Mouse (Mus musculus) intestine, embryonic 15.5 days (tissue): ENCODE measurements around the gene Chuk. TPM values are rescaled to one million over a fixed set of nuclear protein-coding genes. Genes with fewer than 3 reads are reported as not detected.
A peak's percentile ranks its signal among the peaks of the same experiment; 100 is the strongest.
"Not testable (repeated sequence)": the region's sequence is repeated elsewhere in the genome, so short reads cannot be mapped to it uniquely, and the experiment has no call there.

Source experiments
- ATAC-seq: fragments of 200-750 bp; cut with Nextera tagmentation; 2 replicates; pipeline ENCODE4 v1.8.0; 2017; ENCODE audit warnings: moderate TSS enrichment, moderate library complexity
- H3K27ac ChIP-seq: fragments of 300-500 bp; sonication (generic); 2 replicates; pipeline ENCODE4 v1.5.1; 2015; ENCODE audit warnings: mild to moderate bottlenecking, inconsistent platforms
- H3K27me3 ChIP-seq: fragments of 300-500 bp; sonication (generic); replicated peaks from 2 replicates; pipeline ENCODE4 v1.6.1; 2015; ENCODE audit warnings: inconsistent platforms
- H3K36me3 ChIP-seq: fragments of 300-500 bp; sonication (generic); 2 replicates; pipeline ENCODE4 v1.6.1; 2015; ENCODE audit warnings: inconsistent platforms
- H3K4me1 ChIP-seq: fragments of 300-500 bp; sonication (generic); replicated peaks from 2 replicates; pipeline ENCODE4 v1.6.1; 2015; ENCODE audit warnings: inconsistent platforms
- H3K4me2 ChIP-seq: fragments of 300-500 bp; sonication (generic); replicated peaks from 2 replicates; pipeline ENCODE4 v1.6.1; 2015; ENCODE audit warnings: mild to moderate bottlenecking, inconsistent platforms
- H3K4me3 ChIP-seq: fragments of 300-500 bp; sonication (generic); replicated peaks from 2 replicates; pipeline ENCODE4 v1.5.1; 2015; ENCODE audit warnings: inconsistent platforms
- H3K9ac ChIP-seq: fragments of 300-500 bp; sonication (generic); 2 replicates; pipeline ENCODE4 v1.6.1; 2015; ENCODE audit warnings: inconsistent platforms
- H3K9me3 ChIP-seq: fragments of 300-500 bp; sonication (generic); 2 replicates; pipeline ENCODE4 v1.6.1; 2016; ENCODE audit warnings: inconsistent platforms
- WGBS: fragments of 180-500 bp; shearing (Covaris S2); methylation state at CpG from one replicate; pipeline ENCODE4 v1.1.7; 2015; 5-methylcytosine and 5-hydroxymethylcytosine counted together
- polyA plus RNA-seq: library from polyadenylated mRNA; unstranded; fragments of >200 nt; fragmentation: Nextera tagmentation; extraction: Ambion mirVana; gene quantifications from 2 replicates; pipeline ENCODE4 v1.2.1, GENCODE M21; 2015

Chuk gene
- polyA plus RNA-seq, 1 experiment from 2014 or later = 40.2 TPM

DNA sequence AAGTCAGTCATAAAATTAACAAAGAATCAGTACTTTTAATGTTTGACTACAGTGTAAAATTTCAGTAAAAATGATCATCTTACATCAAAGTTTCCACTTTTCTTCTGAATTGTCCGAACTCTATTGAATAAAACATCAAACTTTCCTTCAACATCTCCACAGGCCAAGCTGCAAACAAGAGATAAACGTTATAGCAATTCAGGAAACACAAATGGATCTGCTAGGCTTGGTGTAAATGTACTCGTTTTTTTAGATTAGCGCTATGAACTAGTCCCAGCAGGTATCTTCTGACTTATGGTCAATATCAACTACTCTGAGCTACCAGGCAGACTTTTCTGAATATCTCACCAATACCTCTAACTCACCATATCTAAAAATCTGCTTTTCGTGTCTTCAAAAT lies 25.6 kb upstream of the Chuk start:
- no peak overlapping the region for H3K4me3 ChIP-seq
- no peak overlapping the region for H3K9ac ChIP-seq
- peaks cover 2% of the 10 kb centered on the region; the same call in 1 of the 2 replicates for H3K4me1 ChIP-seq
- H3K9me3 ChIP-seq = no peaks in the 10 kb centered on the region
- H3K36me3 ChIP-seq = peaks cover 5% of the 10 kb centered on the region; the same call in 1 of the 2 replicates
- no peak overlapping the region for H3K4me2 ChIP-seq
- no peaks in the 10 kb centered on the region for H3K27me3 ChIP-seq
- ATAC-seq = no peak
- no peak overlapping the region for H3K27ac ChIP-seq
- WGBS = 89% methylated on average over 5 of the region's 5 CpGs

DNA sequence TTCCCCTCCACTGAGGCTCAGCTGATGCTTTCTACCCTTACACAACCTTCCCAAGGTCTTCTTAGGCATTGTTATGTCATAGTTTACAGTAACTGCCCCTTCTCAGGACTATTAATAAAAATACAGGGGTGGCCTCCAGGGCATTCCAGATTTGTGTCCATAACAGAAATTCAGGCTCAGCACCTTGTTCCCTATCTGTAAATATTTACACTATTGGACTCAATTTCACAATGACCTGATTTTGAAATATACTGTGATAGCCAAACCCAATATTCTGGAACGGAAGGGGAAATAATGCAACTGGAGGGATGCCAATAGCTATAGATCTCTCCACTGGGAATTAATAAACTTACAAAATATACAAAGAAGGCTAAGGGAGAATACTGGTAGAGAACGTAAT lies 21.3 kb upstream of the Chuk start:
- WGBS = 78% methylated on average over 2 of the region's 2 CpGs
- H3K27ac ChIP-seq = no peak overlapping the region
- ATAC-seq = no peak

DNA sequence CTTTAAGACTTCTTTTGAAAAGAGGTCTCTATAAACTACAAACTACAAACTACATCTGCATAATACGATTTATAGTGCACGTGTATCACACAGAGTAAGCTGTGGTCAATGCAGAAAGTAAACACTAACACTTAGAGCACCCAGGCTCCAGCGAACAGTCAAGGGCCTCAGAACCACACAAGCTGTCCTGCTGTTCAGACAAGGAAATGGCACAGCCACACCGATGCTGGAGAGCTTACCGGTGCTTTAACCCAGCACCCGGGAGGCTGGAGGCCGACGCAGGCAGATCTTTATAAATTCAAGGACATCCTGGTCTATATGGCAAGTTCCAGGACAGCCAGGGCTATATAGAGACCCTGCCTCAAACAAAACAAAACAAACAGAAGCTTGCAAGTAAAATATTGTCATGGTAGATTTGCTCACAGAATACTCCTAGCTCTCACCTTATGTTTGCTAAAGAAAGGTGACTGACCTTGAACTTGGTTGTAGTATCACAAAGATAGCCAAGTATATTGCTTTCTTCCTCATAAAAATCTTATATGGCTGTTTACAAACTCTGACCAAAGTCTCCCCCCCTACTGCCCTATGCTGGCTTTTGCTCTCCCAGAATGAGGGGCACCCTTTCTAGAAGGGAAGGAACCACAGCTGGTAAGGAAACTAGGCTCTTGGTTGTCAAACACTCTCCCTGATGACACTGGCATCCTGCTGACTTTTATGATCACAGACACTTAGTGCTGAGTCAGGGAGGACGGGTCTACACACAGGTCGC lies 20.6 kb upstream of the Chuk start:
- ATAC-seq = peak; percentile 74
- Histone ChIP-seq H3K36me3 (peaks cover 22% of the 10 kb centered on the region), H3K4me3 (no peak overlapping the region)

More for the DNA sequence above, 21.3 kb upstream of the Chuk start:
- H3K4me3 ChIP-seq = no peak overlapping the region
- no peaks in the 10 kb centered on the region for H3K27me3 ChIP-seq
- peaks cover 16% of the 10 kb centered on the region for H3K36me3 ChIP-seq
- no peaks in the 10 kb centered on the region for H3K9me3 ChIP-seq
- H3K9ac ChIP-seq = no peak overlapping the region
- H3K4me2 ChIP-seq = no peak overlapping the region
- no peaks in the 10 kb centered on the region for H3K4me1 ChIP-seq

DNA sequence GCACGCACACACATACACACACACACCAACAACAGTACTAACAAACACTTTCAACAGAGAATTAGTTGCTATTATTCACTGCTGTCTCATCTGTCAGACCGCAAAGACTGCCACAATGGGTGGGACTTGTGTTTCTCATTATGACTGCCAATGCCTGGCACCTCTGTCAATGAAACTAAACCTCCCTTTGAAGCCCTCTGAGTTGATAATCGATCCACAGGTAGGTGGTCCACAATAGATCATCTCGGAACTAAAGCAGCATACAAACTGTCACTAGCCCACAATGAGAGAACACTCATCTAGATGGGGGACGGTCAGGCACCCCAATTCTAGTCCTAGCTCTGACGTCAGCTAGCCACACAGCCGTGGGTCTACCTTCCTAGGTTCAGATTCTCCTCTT lies 13.9 kb upstream of the Chuk start:
- Histone ChIP-seq H3K36me3 (peaks cover 37% of the 10 kb centered on the region), H3K4me2 (no peak overlapping the region), H3K27ac (no peak overlapping the region), H3K4me1 (no peaks in the 10 kb centered on the region), H3K9ac (no peak overlapping the region), H3K4me3 (no peak overlapping the region), H3K9me3 (no peaks in the 10 kb centered on the region), H3K27me3 (no peaks in the 10 kb centered on the region)
- 94% methylated on average over 7 of the region's 7 CpGs for WGBS
- no peak for ATAC-seq

More for the DNA sequence above, 20.6 kb upstream of the Chuk start:
- WGBS = 74% methylated on average over 10 of the region's 10 CpGs
- no peak overlapping the region for H3K4me2 ChIP-seq
- no peaks in the 10 kb centered on the region for H3K27me3 ChIP-seq
- no peaks in the 10 kb centered on the region for H3K9me3 ChIP-seq
- H3K4me1 ChIP-seq = no peaks in the 10 kb centered on the region
- no peak overlapping the region for H3K27ac ChIP-seq
- no peak overlapping the region for H3K9ac ChIP-seq

DNA sequence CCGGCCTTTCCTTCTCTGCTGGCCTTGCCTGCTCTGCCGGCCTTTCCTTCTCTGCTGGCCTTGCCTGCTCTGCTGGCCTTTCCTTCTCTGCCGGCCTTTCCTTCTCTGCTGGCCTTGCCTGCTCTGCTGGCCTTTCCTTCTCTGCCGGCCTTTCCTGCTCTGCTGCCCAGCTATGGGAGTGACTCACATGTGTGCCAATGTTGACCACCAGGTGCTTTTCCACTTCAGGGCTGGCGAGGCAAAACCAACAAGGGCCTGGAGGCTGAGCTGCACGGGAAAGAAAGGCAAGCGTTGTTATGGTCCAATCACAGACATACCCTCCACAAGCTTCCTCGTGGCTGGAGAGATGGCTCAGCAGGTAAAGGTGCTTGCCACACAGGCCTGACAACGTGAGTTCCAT lies 13.4 kb upstream of the Chuk start:
- H3K27me3 ChIP-seq, H3K27ac ChIP-seq, H3K4me3 ChIP-seq, ATAC-seq, H3K9me3 ChIP-seq, H3K9ac ChIP-seq, H3K4me1 ChIP-seq, H3K4me2 ChIP-seq: not testable (repeated sequence)
- H3K36me3 ChIP-seq = peaks cover 39% of the 10 kb centered on the region
- WGBS = 95% methylated on average over 8 of the region's 9 CpGs

DNA sequence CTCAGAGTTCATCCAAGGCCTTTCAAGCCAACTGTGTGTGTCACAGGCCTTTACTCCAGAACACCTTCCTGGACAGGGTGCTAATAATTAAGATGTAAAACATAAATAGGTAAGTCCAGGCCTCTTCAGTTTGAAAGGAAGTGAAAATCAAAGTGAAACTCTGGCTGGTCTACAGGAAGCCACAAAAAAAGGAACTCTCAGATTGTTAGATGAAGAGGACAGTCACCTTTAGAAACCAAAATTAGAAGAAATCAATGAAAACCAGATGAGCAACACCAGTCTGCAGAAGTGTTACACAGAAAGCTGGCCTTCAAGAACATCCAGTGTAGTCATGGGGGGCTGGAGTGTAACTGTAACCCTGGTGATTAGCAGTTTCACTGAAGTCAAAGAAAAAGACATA lies 10.5 kb upstream of the Chuk start:
- Histone ChIP-seq H3K27me3 (no peaks in the 10 kb centered on the region), H3K27ac (no peak overlapping the region), H3K4me3 (no peak overlapping the region), H3K9ac (no peak overlapping the region), H3K4me2 (no peak overlapping the region), H3K4me1 (no peaks in the 10 kb centered on the region), H3K9me3 (no peaks in the 10 kb centered on the region), H3K36me3 (peaks cover 41% of the 10 kb centered on the region)
- no peak for ATAC-seq

DNA sequence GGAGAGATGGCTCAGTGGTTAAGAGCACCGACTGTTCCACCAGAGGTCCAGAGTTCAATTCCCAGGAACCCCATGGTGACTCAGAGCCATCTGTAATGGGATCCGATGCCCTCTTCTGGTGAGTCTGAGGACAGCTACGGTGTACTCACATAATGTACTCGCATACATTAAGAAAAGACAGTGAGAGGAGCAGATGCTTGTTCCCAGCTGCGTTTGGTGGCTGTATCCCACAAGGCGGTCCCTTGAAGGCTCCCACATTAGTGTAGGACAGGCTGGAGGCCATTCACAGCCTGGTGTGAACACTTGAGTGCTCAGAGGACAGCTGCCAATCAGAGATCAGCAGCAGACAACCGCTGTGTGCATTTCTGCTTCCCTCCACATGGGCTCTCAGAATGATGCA lies 4.4 kb upstream of the Chuk start:
- no peak for ATAC-seq
- no peaks in the 10 kb centered on the region for H3K4me1 ChIP-seq
- no peaks in the 10 kb centered on the region for H3K9me3 ChIP-seq
- H3K27ac ChIP-seq = no peak overlapping the region
- no peak overlapping the region for H3K4me3 ChIP-seq
- H3K36me3 ChIP-seq = peaks cover 39% of the 10 kb centered on the region
- 68% methylated on average over 7 of the region's 7 CpGs for WGBS
- H3K9ac ChIP-seq = no peak overlapping the region
- no peaks in the 10 kb centered on the region for H3K27me3 ChIP-seq
- H3K4me2 ChIP-seq = no peak overlapping the region

DNA sequence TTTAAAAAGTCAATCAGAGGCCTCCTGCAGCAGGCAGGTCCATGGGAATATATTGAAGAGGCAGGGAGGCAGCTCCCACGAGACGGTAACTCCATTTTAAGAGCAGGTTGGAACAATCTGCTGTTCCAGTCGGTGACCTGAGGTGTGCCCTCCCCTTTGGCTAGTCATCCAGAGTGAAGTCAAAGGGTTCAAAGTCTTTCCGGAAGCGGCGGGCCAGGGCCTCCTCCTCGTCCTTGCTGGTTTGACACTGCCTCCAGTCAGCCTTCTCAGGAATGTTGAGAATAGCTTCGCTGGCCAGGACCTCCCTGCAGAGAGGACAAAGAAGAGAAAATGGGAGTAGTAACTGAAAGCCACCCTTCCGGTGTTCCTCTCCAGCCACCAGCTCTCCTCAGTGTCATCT lies 3.1 kb upstream of the Chuk start:
- Histone ChIP-seq H3K9me3 (no peaks in the 10 kb centered on the region), H3K27ac (no peak overlapping the region)

DNA sequence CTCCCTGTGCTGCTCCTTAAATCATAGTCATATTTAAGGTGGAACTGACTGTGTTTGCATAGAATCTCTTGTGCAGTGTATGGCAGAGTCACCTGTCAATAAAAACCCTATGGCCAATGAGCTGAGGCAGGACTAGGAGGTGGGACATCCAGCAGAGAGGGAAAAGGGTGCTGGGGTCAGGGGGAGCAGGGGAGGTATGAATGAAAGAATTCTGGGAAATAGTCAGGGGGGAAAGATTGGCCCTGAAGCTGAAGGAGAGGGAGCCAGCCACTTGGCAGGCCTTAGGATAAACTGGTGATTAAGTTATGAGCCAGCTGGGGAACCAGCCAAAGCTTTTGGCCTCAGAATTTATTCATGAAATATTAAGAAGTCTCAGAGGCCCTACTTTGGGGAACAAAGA lies 1.7 kb upstream of the Chuk start:
- Histone ChIP-seq H3K4me1 (0 out of 2 replicates have a peak, but pooled peaks cover 4% of the 10 kb centered on the region), H3K27ac (no peak overlapping the region), H3K27me3 (no peaks in the 10 kb centered on the region), H3K36me3 (peaks cover 26% of the 10 kb centered on the region; the same call in 1 of the 2 replicates), H3K9me3 (no peaks in the 10 kb centered on the region), H3K4me2 (no peak overlapping the region), H3K4me3 (no peak overlapping the region), H3K9ac (no peak overlapping the region)
- ATAC-seq = no peak

More for the DNA sequence above, 3.1 kb upstream of the Chuk start:
- H3K36me3 ChIP-seq = peaks cover 35% of the 10 kb centered on the region
- H3K4me3 ChIP-seq = no peak overlapping the region
- H3K4me2 ChIP-seq = no peak overlapping the region
- 77% methylated on average over 9 of the region's 9 CpGs for WGBS
- no peaks in the 10 kb centered on the region for H3K27me3 ChIP-seq
- H3K9ac ChIP-seq = no peak overlapping the region
- ATAC-seq = no peak
- 0 out of 2 replicates have a peak, but pooled peaks cover under 1% of the 10 kb centered on the region for H3K4me1 ChIP-seq

DNA sequence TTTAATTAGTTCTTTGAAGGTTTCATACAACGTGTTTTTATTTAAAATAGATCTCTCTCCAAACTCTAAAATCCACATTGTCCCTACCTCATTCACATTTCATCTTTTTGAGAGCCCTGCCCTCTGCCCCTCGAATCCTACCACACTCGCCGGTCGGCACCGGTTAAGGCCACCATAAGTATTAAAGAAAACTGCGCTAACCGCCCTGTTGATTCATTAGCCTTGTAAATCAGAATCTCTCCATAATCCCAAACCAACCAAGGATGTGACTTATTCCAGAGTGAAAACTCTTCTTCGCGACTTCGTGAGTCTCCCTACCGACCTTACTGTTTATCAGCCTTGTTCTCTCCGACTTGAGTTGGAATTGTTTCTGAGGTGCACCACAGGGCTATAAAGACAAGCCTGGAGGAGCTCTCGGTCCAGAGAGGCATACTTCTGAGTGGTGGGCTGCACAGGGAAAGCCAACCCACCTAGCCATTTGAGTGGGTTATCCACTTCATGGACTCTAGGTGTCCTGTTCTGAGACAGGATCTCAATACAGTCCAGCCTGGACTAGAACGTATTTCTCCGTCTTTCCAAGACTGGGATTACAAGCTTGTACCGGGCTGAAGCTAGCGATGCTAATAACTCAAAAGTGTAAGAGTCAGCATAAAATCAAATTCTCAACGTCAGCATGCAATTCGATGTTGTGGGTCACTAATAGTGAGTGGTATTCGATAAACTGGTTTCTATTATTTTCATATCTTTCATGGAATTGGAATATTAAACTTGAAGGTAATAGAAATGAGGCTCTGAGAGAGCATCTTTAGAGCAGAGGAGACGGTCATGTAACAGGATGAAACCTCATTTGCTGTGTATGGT lies 611 bp upstream of the Chuk start:
- 0 out of 2 replicates have a peak, but pooled peaks cover 4% of the 10 kb centered on the region for H3K4me1 ChIP-seq
- H3K27ac ChIP-seq = no peak overlapping the region
- peaks cover 16% of the 10 kb centered on the region; the same call in 1 of the 2 replicates for H3K36me3 ChIP-seq
- H3K9ac ChIP-seq = peak overlapping the region; percentile 59
- no peaks in the 10 kb centered on the region for H3K9me3 ChIP-seq
- peak overlapping the region; percentile 91 for H3K4me3 ChIP-seq
- no peaks in the 10 kb centered on the region for H3K27me3 ChIP-seq
- WGBS = 30% methylated on average over 22 of the region's 22 CpGs
- ATAC-seq = peak; percentile 34
- peak overlapping the region; percentile 68 for H3K4me2 ChIP-seq

DNA sequence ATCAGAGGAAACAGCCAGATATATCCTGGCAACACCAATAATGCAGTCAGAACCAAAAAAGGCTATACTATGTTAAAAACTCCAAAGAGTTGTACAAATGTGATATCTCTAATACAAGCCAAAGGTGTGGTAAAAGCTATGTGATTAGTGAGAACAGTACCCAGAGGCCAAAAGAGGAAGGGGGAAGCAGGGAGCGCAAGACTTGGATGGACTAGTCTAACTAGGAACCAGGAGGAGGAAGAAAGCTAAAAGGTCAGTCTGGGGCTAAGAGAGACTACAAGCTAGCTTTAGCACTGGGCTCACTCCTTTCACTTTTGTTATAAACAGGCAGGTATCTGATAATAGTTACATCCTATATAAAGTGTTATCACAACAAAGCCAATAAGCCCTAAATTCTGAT lies 2.9 kb downstream of the Chuk start:
- Histone ChIP-seq H3K27ac (no peak overlapping the region), H3K9ac (no peak overlapping the region), H3K4me3 (no peak overlapping the region), H3K9me3 (no peaks in the 10 kb centered on the region), H3K4me1 (0 out of 2 replicates have a peak, but pooled peaks cover 4% of the 10 kb centered on the region), H3K27me3 (no peaks in the 10 kb centered on the region), H3K4me2 (no peak overlapping the region), H3K36me3 (no peaks in the 10 kb centered on the region)
- WGBS = 78% methylated on average over 1 of the region's 1 CpGs
- no peak for ATAC-seq

DNA sequence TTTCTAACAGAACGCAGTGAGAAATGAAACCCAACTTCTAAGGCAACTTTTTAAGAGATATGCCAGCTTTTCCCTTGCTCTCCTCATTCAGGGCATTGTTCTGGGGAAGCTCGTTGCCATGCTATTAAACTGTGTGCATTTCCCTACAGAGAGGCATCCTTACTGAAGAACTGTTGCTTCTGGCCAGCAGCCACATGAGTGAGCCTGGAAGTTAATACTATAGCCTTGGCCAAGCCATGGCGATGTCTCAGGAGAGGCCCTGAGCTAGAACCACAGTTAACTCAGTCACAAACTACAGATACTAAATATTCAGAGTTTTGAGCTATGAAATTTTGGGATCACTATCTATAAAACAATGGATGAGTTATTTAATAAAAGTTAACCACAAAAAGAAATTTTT lies 4.3 kb downstream of the Chuk start:
- Histone ChIP-seq H3K27me3 (no peaks in the 10 kb centered on the region), H3K36me3 (no peaks in the 10 kb centered on the region), H3K9me3 (no peaks in the 10 kb centered on the region), H3K27ac (no peak overlapping the region), H3K9ac (no peak overlapping the region), H3K4me3 (no peak overlapping the region), H3K4me1 (0 out of 2 replicates have a peak, but pooled peaks cover 4% of the 10 kb centered on the region), H3K4me2 (no peak overlapping the region)
- WGBS = 85% methylated on average over 3 of the region's 3 CpGs
- no peak for ATAC-seq
